Mouse (Mus musculus) cerebellum, postnatal 14 days (tissue): ENCODE results near the gene 4933415A04Rik.

Experiments
- DNase-seq, 2 experiments: peaks; one replicate each; pipeline ENCODE4 v3.0.0; 2021; ENCODE audit warnings: mixed read lengths in 2 of 2

The 4933415A04Rik gene

GRCm38 (mm10) chr11:43575061-43575375, 11.8 kb upstream of the 4933415A04Rik start:
- DNase-seq = no peak

DNA sequence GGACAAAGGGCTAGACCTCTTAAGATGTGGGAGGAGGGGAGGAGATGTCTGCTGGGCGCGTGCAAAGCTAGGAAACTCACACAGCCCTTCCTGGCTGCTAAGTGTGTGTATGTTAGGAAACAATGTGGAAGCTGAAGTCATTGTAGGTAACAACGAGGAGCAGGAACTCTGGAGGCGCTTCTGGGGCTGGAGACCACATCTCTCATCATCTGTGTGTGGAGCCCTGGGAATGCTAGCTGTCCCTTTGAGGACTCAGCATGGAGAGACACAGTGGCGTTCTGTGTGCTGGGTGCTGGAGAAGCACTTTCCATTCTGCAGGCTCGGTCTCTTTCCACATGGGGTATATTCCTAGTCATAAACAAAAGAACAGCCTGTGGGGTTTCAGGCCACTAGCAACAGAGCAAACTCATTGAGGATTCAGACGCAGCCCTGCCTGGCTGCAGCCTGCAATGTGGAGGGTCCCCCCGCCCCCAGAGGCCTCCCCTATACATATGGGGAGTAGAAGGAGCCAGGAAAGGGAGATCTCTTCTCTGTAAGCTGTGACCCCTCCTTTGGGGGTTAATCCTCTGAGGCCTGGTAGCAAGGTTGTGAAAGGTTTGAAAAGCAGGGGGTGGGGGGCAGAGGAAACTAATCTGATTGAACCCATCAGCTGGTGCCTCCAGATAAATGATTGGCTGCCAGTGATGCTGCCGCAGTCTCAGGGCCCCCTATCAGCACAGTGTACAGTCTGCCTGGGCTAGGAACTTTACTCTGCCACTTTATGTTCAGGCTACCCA, 11.3 kb upstream of the 4933415A04Rik start:
- no peak for DNase-seq

DNA sequence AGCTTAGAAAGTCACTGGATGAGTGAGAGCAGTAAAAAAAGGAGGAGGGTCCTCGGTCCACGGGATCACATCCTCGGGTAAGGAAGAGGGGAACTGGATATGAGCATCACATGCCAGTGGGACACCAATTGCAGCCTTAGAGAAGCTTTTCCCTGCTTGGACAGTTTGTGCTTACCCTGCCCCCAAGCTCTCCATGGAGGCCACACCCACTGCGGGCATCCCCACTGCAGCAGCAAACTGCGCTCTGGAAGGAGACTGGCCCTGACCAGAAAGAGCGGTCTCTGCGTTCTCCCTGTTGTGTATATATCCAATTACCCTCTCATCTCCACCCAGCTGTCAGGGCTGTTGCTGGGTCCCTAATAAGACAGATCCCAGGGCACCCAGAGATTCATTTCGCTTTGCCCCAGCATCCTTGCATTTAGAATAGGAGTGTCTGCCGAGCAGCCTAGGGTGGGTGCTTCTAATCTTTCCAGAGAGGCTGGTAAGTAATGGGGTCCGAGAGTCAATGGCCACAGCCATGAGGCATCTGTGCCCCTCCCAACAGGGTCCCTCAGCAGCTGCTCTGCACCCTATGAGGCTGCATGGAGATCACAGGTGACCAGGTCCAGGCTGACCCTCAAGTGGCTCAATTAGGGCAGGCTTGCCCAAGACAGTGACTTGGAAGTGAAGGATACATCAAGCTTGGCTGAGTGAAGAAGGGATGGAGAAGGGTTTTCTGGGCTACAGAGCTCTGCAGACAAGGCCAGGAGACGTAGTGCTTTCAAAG, 8.9 kb upstream of the 4933415A04Rik start:
- no peak for DNase-seq

GRCm38 (mm10) chr11:43585211-43586005, 1.4 kb upstream of the 4933415A04Rik start:
- DNase-seq = no peak

DNA sequence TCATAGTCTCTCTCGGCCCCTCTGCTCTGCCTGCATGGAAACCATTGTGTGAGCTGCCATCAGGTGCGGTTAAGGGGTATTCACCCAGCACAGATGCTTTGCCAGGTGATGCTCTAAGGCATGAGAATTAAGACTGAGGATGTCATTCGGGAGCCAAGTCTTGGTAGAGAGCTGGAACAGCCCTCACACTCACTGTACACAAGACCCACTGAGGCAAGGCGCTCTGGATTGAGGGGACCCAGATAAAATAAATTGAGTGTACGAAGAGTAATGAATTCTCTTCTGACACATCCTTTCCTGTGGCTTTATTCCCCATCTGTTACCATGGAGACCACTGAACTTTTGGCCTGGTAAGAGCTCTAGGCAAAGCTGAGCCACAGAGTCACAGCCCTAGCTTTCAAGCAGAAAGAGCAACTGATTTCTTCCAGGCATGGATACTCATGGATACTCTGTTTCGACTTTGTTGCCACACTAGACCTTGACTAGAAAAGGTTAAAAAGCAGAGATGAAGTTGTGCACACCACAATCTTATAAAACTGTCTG, 2.8 kb downstream of the 4933415A04Rik start:
- no peak for DNase-seq

DNA sequence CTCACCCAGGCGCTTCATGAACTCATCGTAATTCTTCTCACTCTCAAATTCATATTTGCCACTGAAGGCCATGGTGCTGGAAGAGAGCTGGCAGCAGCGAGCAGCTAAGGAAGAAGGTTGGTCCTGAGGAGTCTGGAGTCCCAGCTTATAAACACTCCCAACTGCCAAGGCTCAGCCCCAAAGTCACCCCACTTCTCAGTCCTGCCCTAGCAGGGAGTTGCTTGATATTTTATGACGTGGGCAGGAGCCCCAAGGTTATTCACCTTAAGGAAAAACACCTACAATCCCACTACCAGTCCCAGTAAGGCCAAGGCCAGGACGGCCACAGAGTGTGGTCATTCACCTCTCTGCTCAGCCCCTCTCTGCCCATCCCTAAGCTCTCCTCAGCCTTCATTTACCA, 14.6 kb downstream of the 4933415A04Rik start, which contains the start of gene Fabp6:
Gene Fabp6, minus strand, starts transcription at position 101 of the 400 bp plus-strand sequence.
- no peak for DNase-seq

- no peak for DNase-seq
Measured at GRCm38 (mm10) chr11:43604207-43604606, 17.4 kb downstream of the 4933415A04Rik start.

- DNase-seq = no peak
Measured at GRCm38 (mm10) chr11:43604891-43605290, 18.1 kb downstream of the 4933415A04Rik start.

DNA sequence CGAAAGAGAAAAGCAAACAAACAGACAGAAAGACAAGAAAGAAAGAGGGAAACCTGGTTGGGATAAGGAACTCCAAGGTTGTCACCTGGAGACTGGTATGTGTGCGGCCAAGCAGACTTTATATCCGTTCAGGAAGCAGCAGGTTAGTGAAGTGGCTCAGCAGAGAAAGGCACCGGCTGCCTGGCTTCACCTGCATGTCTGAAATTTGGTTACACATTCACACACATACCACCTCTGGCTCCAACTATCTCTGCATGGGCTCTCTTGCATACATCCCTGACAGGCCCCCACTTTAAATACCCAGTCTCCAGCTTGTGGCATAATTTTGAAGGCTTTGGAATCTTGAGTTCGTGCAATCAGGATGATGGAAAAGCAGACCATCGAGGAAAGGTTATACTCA, 19.0 kb downstream of the 4933415A04Rik start:
- DNase-seq = no peak

- no peak for DNase-seq
Measured at GRCm38 (mm10) chr11:43608440-43608839, 21.6 kb downstream of the 4933415A04Rik start.

- no peak for DNase-seq
Measured at GRCm38 (mm10) chr11:43610006-43610661, 23.3 kb downstream of the 4933415A04Rik start.

GRCm38 (mm10) chr11:43610662-43611033, 23.8 kb downstream of the 4933415A04Rik start:
- no peak for DNase-seq

- DNase-seq = peak; percentile 91 to 96
Measured at GRCm38 (mm10) chr11:43612834-43613488, 26.1 kb downstream of the 4933415A04Rik start.

DNA sequence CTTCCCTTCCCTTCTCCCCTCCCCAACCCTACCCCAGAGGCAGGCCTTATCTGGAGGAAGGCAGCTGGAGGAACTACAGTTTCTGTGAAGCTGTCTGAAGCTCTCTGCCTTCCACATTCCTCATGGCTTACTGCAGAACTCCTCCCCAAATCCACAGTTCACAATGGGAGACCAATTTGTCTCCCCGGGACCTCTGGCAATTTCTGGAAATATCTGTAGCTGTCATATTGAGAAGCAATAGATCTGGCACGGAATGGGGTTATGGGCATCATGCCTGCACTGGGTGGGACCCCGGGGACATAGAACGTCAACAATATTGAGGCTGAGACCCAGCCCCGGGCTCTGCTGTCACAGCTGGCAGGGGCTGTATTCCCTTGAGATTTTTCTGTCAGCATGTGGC, 31.1 kb downstream of the 4933415A04Rik start:
- peak; percentile 45 to 53 for DNase-seq

DNA sequence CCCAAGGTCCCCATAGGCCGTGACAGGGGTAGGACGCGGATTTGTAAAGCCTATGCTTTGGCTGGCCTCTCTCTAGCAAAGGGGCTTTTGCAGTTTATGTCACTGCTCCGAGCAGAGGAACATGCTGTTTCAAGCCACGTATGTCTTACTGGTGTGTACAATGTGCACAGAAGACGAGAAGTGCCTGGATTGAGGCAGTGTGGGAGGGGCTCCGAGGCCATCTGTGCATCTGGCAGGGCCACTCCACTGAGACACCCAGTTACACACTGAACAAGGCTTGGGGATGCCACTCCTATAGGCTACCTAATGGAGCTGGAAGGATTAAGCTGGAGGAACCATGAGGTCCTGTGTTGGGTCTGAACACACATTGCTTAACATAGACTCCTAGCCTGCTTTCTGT, 31.6 kb downstream of the 4933415A04Rik start:
- peak; percentile 45 to 70 for DNase-seq

GRCm38 (mm10) chr11:43621769-43622168, 34.9 kb downstream of the 4933415A04Rik start:
- DNase-seq = no peak

- no peak for DNase-seq
Measured at GRCm38 (mm10) chr11:43624341-43624740, 37.5 kb downstream of the 4933415A04Rik start.

GRCm38 (mm10) chr11:43626300-43626926, 39.6 kb downstream of the 4933415A04Rik start:
- DNase-seq = peak; percentile 71 to 83

DNA sequence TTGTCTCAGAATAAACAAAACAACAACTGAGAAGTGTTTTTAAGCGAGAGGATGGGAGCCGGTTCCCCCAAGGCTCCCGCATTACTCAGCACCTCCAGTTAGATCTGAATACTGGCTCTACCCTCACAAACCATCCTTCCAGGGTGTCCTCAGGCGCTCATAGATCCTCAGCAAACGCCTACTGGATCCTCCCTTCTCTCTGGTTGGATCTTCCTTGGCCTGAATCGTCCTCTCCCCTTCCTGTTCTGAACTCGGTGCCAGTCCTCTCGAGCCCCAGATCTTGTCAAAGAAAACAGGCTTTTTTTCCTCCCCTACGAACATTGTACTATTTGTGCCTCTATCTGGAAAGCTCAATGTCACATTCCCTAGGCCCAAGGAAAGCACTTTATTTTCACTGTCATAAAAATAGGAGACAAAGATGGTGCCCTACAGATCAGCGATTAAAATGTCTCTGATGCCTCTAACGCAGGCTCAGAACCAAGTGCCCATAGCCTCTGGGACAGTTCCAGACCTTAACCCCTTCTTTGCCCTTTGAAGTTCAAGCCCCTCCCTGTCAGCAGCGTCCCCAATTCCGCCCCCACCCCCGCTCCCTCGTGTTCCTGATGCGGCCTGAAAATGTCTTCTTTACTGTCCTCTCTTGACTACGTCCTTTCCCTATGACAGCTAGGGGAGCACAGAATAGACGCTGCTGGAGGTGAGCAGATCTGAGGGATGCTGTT, 40.2 kb downstream of the 4933415A04Rik start:
- peak; percentile 53 to 54 for DNase-seq

DNA sequence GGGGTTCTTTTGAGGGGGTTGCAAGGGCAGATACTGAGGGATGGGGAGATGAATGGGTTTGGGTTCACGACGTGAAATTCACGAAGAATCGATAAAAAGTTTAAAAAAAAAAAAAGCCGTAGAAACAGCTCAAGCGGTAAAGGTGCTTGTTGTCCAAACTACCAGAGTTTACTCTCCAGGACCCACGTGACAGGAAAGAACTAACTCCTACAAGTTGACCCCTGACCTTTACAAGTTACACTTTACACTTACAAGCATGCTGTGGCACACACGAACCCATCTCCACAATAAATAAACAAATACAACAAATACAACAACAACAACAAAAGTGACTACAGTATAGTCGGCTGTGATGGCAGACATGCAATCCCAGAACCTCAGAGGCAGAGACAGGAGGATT, 44.8 kb downstream of the 4933415A04Rik start:
- no peak for DNase-seq

- DNase-seq = no peak
Measured at GRCm38 (mm10) chr11:43632566-43632965, 45.7 kb downstream of the 4933415A04Rik start.
